Mouse (Mus musculus) kidney, adult 2 months (tissue): ENCODE data around the gene Tnrc18.

ENCODE experiments used
- CTCF ChIP-seq: fragments of 200-500 bp; conservative IDR thresholded peaks from 2 replicates; pipeline ENCODE4 v1.5.1; 2011; ENCODE audit warnings: low read depth, mild to moderate bottlenecking, control low read depth, low read length, moderate library complexity, mixed read lengths; ENCODE audit not compliant: insufficient read depth, insufficient read length
- POLR2A ChIP-seq: fragments of 200-500 bp; IDR thresholded peaks from one replicate; pipeline ENCODE4 v1.6.1; 2011; ENCODE audit warnings: low read depth, low read length, control low read depth

GRCm38 (mm10) chr5:142821974-142822285 lies 4.5 kb upstream of the Tnrc18 start:
- no peak for TF ChIP-seq POLR2A
- TF ChIP-seq CTCF, result no peak
